Mouse (Mus musculus): ENCODE results near the gene Smlr1.
A peak's percentile ranks its signal among the peaks of the same experiment; 100 is the strongest.

The Smlr1 gene

DNA sequence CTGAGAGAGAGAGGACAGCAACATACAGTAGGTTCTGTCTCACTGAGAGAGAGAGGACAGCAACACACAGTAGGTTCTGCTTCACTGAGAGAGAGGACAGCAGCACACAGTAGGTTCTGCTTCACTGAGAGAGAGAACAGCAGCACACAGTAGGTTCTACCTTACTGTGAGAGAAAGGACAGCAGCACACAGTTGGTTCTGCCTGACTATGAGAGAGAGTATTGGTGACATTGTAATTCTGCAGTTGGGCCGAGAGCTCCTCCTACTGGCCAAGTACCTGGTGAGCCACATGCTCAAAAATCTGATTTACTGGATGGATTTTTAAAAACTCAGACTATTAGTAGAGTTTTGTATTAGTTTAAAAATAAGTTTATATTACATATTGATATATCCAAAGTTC is 47.6 kb downstream of the Smlr1 start:
- peak; percentile 84 to 85 for DNase-seq

GRCm38 (mm10) chr10:25482791-25483190 is 53.3 kb downstream of the Smlr1 start:
- DNase-seq: peak in 1 of 2 experiments; percentile 13

DNA sequence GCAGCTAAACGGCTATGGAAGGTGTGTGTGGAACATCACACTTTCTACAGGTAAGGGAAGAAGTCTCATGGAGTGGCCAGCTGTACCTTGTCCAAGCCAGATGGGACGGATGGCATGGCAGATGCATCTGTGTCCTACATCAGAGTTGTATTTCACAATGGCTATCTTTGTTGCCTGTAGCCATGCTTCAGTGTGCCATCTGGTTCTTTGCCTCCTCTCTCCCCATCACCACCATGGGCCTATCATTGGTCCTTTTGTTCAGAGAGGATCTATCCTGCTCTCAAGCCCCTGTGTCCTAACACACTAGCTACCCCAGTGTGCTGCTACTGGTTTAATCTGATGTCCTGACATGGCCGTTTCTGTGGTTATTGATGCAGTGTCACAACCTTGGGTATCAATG is 56.4 kb downstream of the Smlr1 start:
- DNase-seq: no peak

Measured in kidney, postnatal 4 days (tissue).